Mouse (Mus musculus): ENCODE measurements around the gene Fh1.

- TF ChIP-seq POLR2A (IDR thresholded peaks at IDR 0.05; ENCODE audit: insufficient read depth, low read depth, low read length) = no peak
- TF ChIP-seq CTCF (IDR thresholded peaks at IDR 0.05) = no peak
These were observed 74.8 kb downstream of the Fh1 start for GRCm38 (mm10) chr1:175550586-175550985.
